Mouse (Mus musculus): Measurements from ENCODE around the gene Cacnb4. TPM values are rescaled to one million over a fixed set of nuclear protein-coding genes. Genes with fewer than 3 reads are reported as not detected.

Gene Cacnb4
- polyA plus RNA-seq, 1 experiment from 2014 or later, result 2.8 TPM

- no peak for ATAC-seq (ENCODE audit: low FRiP score)
Observed at GRCm38 (mm10) chr2:52700352-52700751, 23.7 kb upstream of the Cacnb4 start.

GRCm38 (mm10) chr2:52694604-52695003 is 18.0 kb upstream of the Cacnb4 start:
- H3K9me3 ChIP-seq (ENCODE audit: control insufficient read depth, low read length), result no peaks in the 10 kb centered on the region
- WGBS, result 90% methylated on average over 6 of the region's 6 CpGs
- no peak overlapping the region for H3K9ac ChIP-seq (ENCODE audit: low read length)
- no peak overlapping the region for H3K27ac ChIP-seq (ENCODE audit: low read depth, low read length)
- DNase-seq (ENCODE audit: low spot score, missing footprints) (no peak), ATAC-seq (ENCODE audit: low FRiP score) (no peak)
- H3K36me3 ChIP-seq (ENCODE audit: control insufficient read depth, insufficient read depth, low read length), result peaks cover 2% of the 10 kb centered on the region; the same call in 1 of the 2 replicates
- no peak overlapping the region for H3K4me3 ChIP-seq (ENCODE audit: low read depth, low read length)
- H3K27me3 ChIP-seq (ENCODE audit: control insufficient read depth, insufficient read depth, low read length), result no peaks in the 10 kb centered on the region
- H3K4me1 ChIP-seq (ENCODE audit: control insufficient read depth, insufficient read depth, low read length), result no peaks in the 10 kb centered on the region
- H3K4me2 ChIP-seq, result no peak overlapping the region

More at GRCm38 (mm10) chr2:52700352-52700751, 23.7 kb upstream of the Cacnb4 start:
- H3K9ac ChIP-seq (ENCODE audit: low read length), result no peak overlapping the region
- no peaks in the 10 kb centered on the region for H3K9me3 ChIP-seq (ENCODE audit: control insufficient read depth, low read length)
- 64% methylated on average over 5 of the region's 5 CpGs for WGBS
- H3K36me3 ChIP-seq (ENCODE audit: control insufficient read depth, insufficient read depth, low read length), result 0 out of 2 replicates have a peak, but pooled peaks cover 3% of the 10 kb centered on the region
- no peak overlapping the region for H3K4me2 ChIP-seq
- no peaks in the 10 kb centered on the region for H3K27me3 ChIP-seq (ENCODE audit: control insufficient read depth, insufficient read depth, low read length)
- no peaks in the 10 kb centered on the region for H3K4me1 ChIP-seq (ENCODE audit: control insufficient read depth, insufficient read depth, low read length)
- no peak for DNase-seq (ENCODE audit: low spot score, missing footprints)
- H3K27ac ChIP-seq (ENCODE audit: low read depth, low read length), result no peak overlapping the region
- H3K4me3 ChIP-seq (ENCODE audit: low read depth, low read length), result no peak overlapping the region

GRCm38 (mm10) chr2:52691745-52692144 is 15.1 kb upstream of the Cacnb4 start:
- ATAC-seq (ENCODE audit: low FRiP score) (no peak), DNase-seq (ENCODE audit: low spot score, missing footprints) (peak; percentile 66)
- H3K27me3 ChIP-seq (ENCODE audit: control insufficient read depth, insufficient read depth, low read length), result no peaks in the 10 kb centered on the region

GRCm38 (mm10) chr2:52686601-52687000 is 10.0 kb upstream of the Cacnb4 start:
- no peaks in the 10 kb centered on the region for H3K4me1 ChIP-seq (ENCODE audit: control insufficient read depth, insufficient read depth, low read length)
- WGBS, result 84% methylated on average over 6 of the region's 6 CpGs
- H3K4me3 ChIP-seq (ENCODE audit: low read depth, low read length), result no peak overlapping the region
- no peaks in the 10 kb centered on the region for H3K9me3 ChIP-seq (ENCODE audit: control insufficient read depth, low read length)
- H3K4me2 ChIP-seq, result no peak overlapping the region
- H3K36me3 ChIP-seq (ENCODE audit: control insufficient read depth, insufficient read depth, low read length), result no peaks in the 10 kb centered on the region
- no peak overlapping the region for H3K27ac ChIP-seq (ENCODE audit: low read depth, low read length)
- ATAC-seq (ENCODE audit: low FRiP score), result no peak
- DNase-seq (ENCODE audit: low spot score, missing footprints), result no peak
- H3K9ac ChIP-seq (ENCODE audit: low read length), result no peak overlapping the region
- no peaks in the 10 kb centered on the region for H3K27me3 ChIP-seq (ENCODE audit: control insufficient read depth, insufficient read depth, low read length)

More at GRCm38 (mm10) chr2:52691745-52692144, 15.1 kb upstream of the Cacnb4 start:
- no peak overlapping the region for H3K27ac ChIP-seq (ENCODE audit: low read depth, low read length)
- no peak overlapping the region for H3K4me2 ChIP-seq
- H3K4me1 ChIP-seq (ENCODE audit: control insufficient read depth, insufficient read depth, low read length), result no peaks in the 10 kb centered on the region
- H3K9me3 ChIP-seq (ENCODE audit: control insufficient read depth, low read length), result no peaks in the 10 kb centered on the region
- no peak overlapping the region for H3K9ac ChIP-seq (ENCODE audit: low read length)
- peaks cover 2% of the 10 kb centered on the region; the same call in 1 of the 2 replicates for H3K36me3 ChIP-seq (ENCODE audit: control insufficient read depth, insufficient read depth, low read length)
- no peak overlapping the region for H3K4me3 ChIP-seq (ENCODE audit: low read depth, low read length)
- 65% methylated on average over 4 of the region's 4 CpGs for WGBS

- no peak overlapping the region for H3K9ac ChIP-seq (ENCODE audit: low read length)
- H3K27ac ChIP-seq (ENCODE audit: low read depth, low read length), result no peak overlapping the region
- H3K9me3 ChIP-seq (ENCODE audit: control insufficient read depth, low read length), result no peaks in the 10 kb centered on the region
- H3K4me3 ChIP-seq (ENCODE audit: low read depth, low read length), result no peak overlapping the region
- H3K36me3 ChIP-seq (ENCODE audit: control insufficient read depth, insufficient read depth, low read length), result no peaks in the 10 kb centered on the region
- H3K4me2 ChIP-seq, result no peak overlapping the region
- peaks cover 15% of the 10 kb centered on the region for H3K27me3 ChIP-seq (ENCODE audit: control insufficient read depth, insufficient read depth, low read length)
- ATAC-seq (ENCODE audit: low FRiP score), result no peak
- 74% methylated on average over 4 of the region's 4 CpGs for WGBS
- peak; percentile 81 for DNase-seq (ENCODE audit: low spot score, missing footprints)
- peaks cover 3% of the 10 kb centered on the region; the same call in 1 of the 2 replicates for H3K4me1 ChIP-seq (ENCODE audit: control insufficient read depth, insufficient read depth, low read length)
Observed at GRCm38 (mm10) chr2:52677589-52677988, 958 bp upstream of the Cacnb4 start.

- no peak overlapping the region; the same call in 1 of the 2 replicates for H3K4me3 ChIP-seq (ENCODE audit: low read depth, low read length)
- peaks cover 3% of the 10 kb centered on the region; the same call in 1 of the 2 replicates for H3K4me1 ChIP-seq (ENCODE audit: control insufficient read depth, insufficient read depth, low read length)
- peak overlapping the region; percentile 95; the same call in 1 of the 2 replicates for H3K4me2 ChIP-seq
- H3K9ac ChIP-seq (ENCODE audit: low read length), result no peak overlapping the region
- ATAC-seq (ENCODE audit: low FRiP score) (no peak), DNase-seq (ENCODE audit: low spot score, missing footprints) (peak; percentile 85)
- H3K9me3 ChIP-seq (ENCODE audit: control insufficient read depth, low read length), result no peaks in the 10 kb centered on the region
- no peak overlapping the region for H3K27ac ChIP-seq (ENCODE audit: low read depth, low read length)
- WGBS, result 16% methylated on average over 6 of the region's 6 CpGs
- H3K36me3 ChIP-seq (ENCODE audit: control insufficient read depth, insufficient read depth, low read length), result no peaks in the 10 kb centered on the region
- H3K27me3 ChIP-seq (ENCODE audit: control insufficient read depth, insufficient read depth, low read length), result peaks cover 15% of the 10 kb centered on the region
Observed at GRCm38 (mm10) chr2:52676913-52677303, 277 bp upstream of the Cacnb4 start.

GRCm38 (mm10) chr2:52675278-52675987 is 1.2 kb downstream of the Cacnb4 start:
- no peak overlapping the region for H3K27ac ChIP-seq (ENCODE audit: low read depth, low read length)
- peak overlapping the region; percentile 71 for H3K4me3 ChIP-seq (ENCODE audit: low read depth, low read length)
- H3K27me3 ChIP-seq (ENCODE audit: control insufficient read depth, insufficient read depth, low read length), result peaks cover 15% of the 10 kb centered on the region
- H3K9ac ChIP-seq (ENCODE audit: low read length), result peak overlapping the region; percentile 76
- no peaks in the 10 kb centered on the region for H3K9me3 ChIP-seq (ENCODE audit: control insufficient read depth, low read length)
- DNase-seq (ENCODE audit: low spot score, missing footprints) (no peak), ATAC-seq (ENCODE audit: low FRiP score) (peak; percentile 70)
- peak overlapping the region; percentile 95 for H3K4me2 ChIP-seq
- no peaks in the 10 kb centered on the region for H3K36me3 ChIP-seq (ENCODE audit: control insufficient read depth, insufficient read depth, low read length)
- H3K4me1 ChIP-seq (ENCODE audit: control insufficient read depth, insufficient read depth, low read length), result peaks cover 3% of the 10 kb centered on the region; the same call in 1 of the 2 replicates
- under 1% methylated on average over 41 of the region's 42 CpGs for WGBS

GRCm38 (mm10) chr2:52674886-52675277 is 1.7 kb downstream of the Cacnb4 start:
- H3K4me1 ChIP-seq (ENCODE audit: control insufficient read depth, insufficient read depth, low read length), result peaks cover 3% of the 10 kb centered on the region; the same call in 1 of the 2 replicates
- peaks cover 15% of the 10 kb centered on the region for H3K27me3 ChIP-seq (ENCODE audit: control insufficient read depth, insufficient read depth, low read length)
- WGBS, result 1% methylated on average over 19 of the region's 19 CpGs
- peak overlapping the region; percentile 71 for H3K4me3 ChIP-seq (ENCODE audit: low read depth, low read length)
- no peak overlapping the region for H3K9ac ChIP-seq (ENCODE audit: low read length)
- DNase-seq (ENCODE audit: low spot score, missing footprints), result peak; percentile 95
- H3K4me2 ChIP-seq, result peak overlapping the region; percentile 95
- no peaks in the 10 kb centered on the region for H3K9me3 ChIP-seq (ENCODE audit: control insufficient read depth, low read length)
- no peaks in the 10 kb centered on the region for H3K36me3 ChIP-seq (ENCODE audit: control insufficient read depth, insufficient read depth, low read length)
- ATAC-seq (ENCODE audit: low FRiP score), result no peak
- H3K27ac ChIP-seq (ENCODE audit: low read depth, low read length), result no peak overlapping the region

GRCm38 (mm10) chr2:52673172-52673571 is 3.5 kb downstream of the Cacnb4 start:
- ATAC-seq (ENCODE audit: low FRiP score), result no peak

More at GRCm38 (mm10) chr2:52673172-52673571, 3.5 kb downstream of the Cacnb4 start:
- Histone ChIP-seq H3K36me3 (ENCODE audit: control insufficient read depth, insufficient read depth, low read length) (no peaks in the 10 kb centered on the region), H3K4me1 (ENCODE audit: control insufficient read depth, insufficient read depth, low read length) (peaks cover 3% of the 10 kb centered on the region; the same call in 1 of the 2 replicates), H3K27me3 (ENCODE audit: control insufficient read depth, insufficient read depth, low read length) (peaks cover 15% of the 10 kb centered on the region), H3K9me3 (ENCODE audit: control insufficient read depth, low read length) (no peaks in the 10 kb centered on the region), H3K27ac (ENCODE audit: low read depth, low read length) (no peak overlapping the region), H3K9ac (ENCODE audit: low read length) (no peak overlapping the region), H3K4me3 (ENCODE audit: low read depth, low read length) (no peak overlapping the region), H3K4me2 (no peak overlapping the region)
- no peak for DNase-seq (ENCODE audit: low spot score, missing footprints)
- WGBS, result 61% methylated on average over 1 of the region's 1 CpGs
